Mouse (Mus musculus) C3H10T1/2 (cell line): ENCODE results near the gene Bdkrb2. TPM values are rescaled to one million over a fixed set of nuclear protein-coding genes. Genes with fewer than 3 reads are reported as not detected.

Source experiments
- polyA plus RNA-seq, 2 experiments: library from polyadenylated mRNA; unstranded; fragments of >200 nt; fragmentation: generic; extraction: Trizol; gene quantifications; one replicate each; pipeline ENCODE4 v1.2.1; 2012; ENCODE audit warnings: missing spikeins in 2 of 2

The Bdkrb2 gene
- under 1 TPM; 0.72 to 0.89 TPM for polyA plus RNA-seq

DNA sequence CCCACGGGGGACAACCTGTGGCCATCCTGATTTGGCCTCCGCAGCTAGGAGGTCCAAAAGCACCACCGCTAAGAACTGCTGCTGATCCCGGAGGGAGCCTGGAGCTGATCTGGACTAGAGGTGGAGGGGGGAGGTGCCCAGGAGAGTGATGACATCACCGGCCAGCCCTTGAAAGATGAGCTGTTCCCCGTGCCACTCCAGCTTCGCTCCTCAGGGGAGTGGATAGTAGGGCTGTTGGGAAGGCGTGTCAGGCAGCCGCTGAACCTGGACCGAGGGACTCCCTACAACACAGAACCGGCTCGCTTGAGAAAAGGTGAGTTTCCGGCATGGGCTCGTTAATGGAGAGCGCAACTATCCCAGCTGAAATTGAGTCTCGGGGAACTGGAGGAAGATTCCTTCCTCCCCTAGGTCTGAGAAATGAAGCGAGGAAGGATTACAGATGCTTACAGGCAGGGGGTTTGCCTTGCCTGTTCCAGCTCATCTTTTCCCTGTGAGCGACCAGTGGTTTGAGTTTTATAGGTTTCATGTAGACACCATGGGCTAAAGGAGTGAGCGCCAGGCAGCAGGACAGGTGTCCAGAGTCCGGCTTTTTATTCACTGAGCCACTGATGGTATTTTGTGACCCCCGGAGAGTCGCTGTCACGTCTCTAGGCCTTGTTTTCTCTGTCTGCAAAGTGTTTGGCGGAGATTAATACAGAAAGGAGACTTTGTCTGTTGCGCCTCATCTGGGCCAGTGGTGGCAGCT lies at the start of gene Bdkrb2:
TSS of gene Bdkrb2 (plus strand) at position 291 of the 745 bp plus-strand sequence.

DNA sequence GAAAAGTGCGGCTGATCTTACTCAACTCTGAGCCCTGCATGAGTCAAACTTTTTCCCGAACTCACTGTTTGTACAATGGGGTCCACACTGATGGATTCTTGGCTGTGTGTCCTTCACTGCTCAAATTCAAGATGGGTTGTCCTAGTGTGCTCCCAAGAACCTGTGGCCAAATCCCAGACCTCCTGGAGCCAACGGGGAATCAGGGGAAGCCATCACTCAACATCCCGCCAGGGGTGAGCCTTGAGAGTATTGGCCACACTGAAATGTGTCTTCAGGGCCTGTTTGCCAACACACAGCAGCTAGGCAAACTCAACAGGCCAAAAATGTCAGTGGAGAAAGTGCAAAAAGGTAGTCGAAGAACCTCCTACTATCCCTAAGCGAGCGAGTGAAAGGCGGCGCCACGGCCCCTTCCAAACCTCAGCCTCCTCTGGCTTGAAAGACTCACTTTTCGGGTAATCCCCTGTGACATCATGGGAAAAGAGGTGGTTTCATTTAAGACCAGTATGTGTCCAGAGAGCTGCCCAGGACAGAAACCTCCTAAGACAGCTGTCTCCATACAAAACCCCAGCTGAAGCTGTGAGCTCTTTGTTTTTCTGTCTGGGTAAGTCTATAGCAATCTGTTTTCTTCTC lies 39.7 kb downstream of the Bdkrb2 start, which contains the start of gene Bdkrb1:
TSS of gene Bdkrb1 (plus strand) at position 505 of the 630 bp plus-strand sequence.

Other genes with a start within 250 kb of the Bdkrb2 start
- not detected for gene Tunar, start 229.4 kb upstream of the Bdkrb2 start, polyA plus RNA-seq
- under 1 TPM in 1 of 2 experiments, not detected in 1; 0.02 TPM for gene D430019H16Rik, start 109.4 kb upstream of the Bdkrb2 start, polyA plus RNA-seq
- gene Bdkrb1, start 39.9 kb downstream of the Bdkrb2 start, polyA plus RNA-seq = 10 to 100 TPM; 10.1 to 12.0 TPM
- gene Gskip, start 121.6 kb downstream of the Bdkrb2 start, polyA plus RNA-seq = 10 to 100 TPM in 1 of 2 experiments, 1 to 10 TPM in 1; 2.3 to 12.2 TPM
- 10 to 100 TPM in 1 of 2 experiments, 1 to 10 TPM in 1; 3.2 to 14.6 TPM for gene Atg2b, start 122.0 kb downstream of the Bdkrb2 start, polyA plus RNA-seq
- under 1 TPM in 1 of 2 experiments, not detected in 1; 0.06 TPM for gene Ak7, start 142.8 kb downstream of the Bdkrb2 start, polyA plus RNA-seq
- 10 to 100 TPM in 1 of 2 experiments, 1 to 10 TPM in 1; 4.3 to 24.6 TPM for gene Papola, start 221.5 kb downstream of the Bdkrb2 start, polyA plus RNA-seq